ENCODE assay signal across 26 mouse cellular contexts in the genomic region with DNA sequence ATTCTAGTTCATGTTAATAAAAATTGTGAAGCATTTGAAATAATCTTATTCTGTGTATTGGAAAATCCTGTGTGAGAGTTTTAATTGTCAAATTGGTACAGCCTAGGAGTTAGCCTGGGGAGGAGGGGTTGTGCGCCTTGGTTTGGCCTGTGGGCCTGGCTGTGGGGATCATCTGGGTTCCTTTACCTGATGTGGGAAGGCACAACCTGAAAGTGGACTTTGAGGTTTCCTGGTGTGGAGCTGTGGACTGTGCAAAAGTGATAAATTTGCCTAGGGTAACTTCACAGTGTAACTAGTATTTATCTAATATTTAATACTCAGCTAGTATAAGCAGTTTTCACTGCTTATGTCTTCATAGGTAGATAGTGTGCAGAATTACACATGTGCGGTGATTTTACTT. TPM values are rescaled to one million over a fixed set of nuclear protein-coding genes. Genes with fewer than 3 reads are reported as not detected.
DNase-seq lines count a peak whose midpoint lies in the region; ATAC-seq and TF ChIP-seq lines count a peak whose summit lies in the region.
"Had no signal": no experiment of that assay in that cellular context is flagged by ENCODE, and none has a peak within 500 bp of the region (broad histone marks: within the 10 kb centered on the region; RNA-seq: fewer than 3 reads in every experiment).

No protein-coding gene starts in this region.

- no peak for TF ChIP-seq EP300 in liver, postnatal 0 days (IDR thresholded peaks at IDR 0.05; ENCODE audit: low read depth)
- no peak for TF ChIP-seq EP300 in CH12.LX (IDR thresholded peaks at IDR 0.05; ENCODE audit: low read length)

- H3K36me3 ChIP-seq in intestine, embryonic 16.5 days (ENCODE audit: control insufficient read depth, insufficient read depth, low read length): no peaks in the 10 kb centered on the region
- H3K36me3 ChIP-seq in intestine, embryonic 15.5 days: no peaks in the 10 kb centered on the region
- H3K36me3 ChIP-seq in liver, postnatal 0 days (replicated peaks; ENCODE audit: insufficient read depth, low read length): no peaks in the 10 kb centered on the region
- H3K36me3 ChIP-seq in liver, embryonic 12.5 days: peaks cover 4% of the 10 kb centered on the region; the same call in 1 of the 2 replicates
- H3K36me3 ChIP-seq in CH12.LX (replicated peaks in 1 of 2; ENCODE audit: control insufficient read depth in 1 of 2, insufficient read depth in 1 of 2, low read length in 1 of 2): no peaks in the 10 kb centered on the region
- no peaks in the 10 kb centered on the region for H3K36me3 ChIP-seq in myocyte (ENCODE audit: control insufficient read depth, insufficient read depth)
- no peaks in the 10 kb centered on the region for H3K36me3 ChIP-seq in hindbrain, embryonic 13.5 days
- H3K36me3 ChIP-seq: embryonic facial prominence, embryonic 12.5 days; embryonic facial prominence, embryonic 15.5 days; forebrain, embryonic 15.5 days; heart, embryonic 12.5 days; heart, embryonic 15.5 days had no signal

- in situ Hi-C loops in CH12.LX (cut with MboI; ENCODE audit: low pct_ligation_motif_present, low pct_unique_long_range_greater_than_20kb, low sequenced_read_pairs): no loop called here

- TF ChIP-seq RAD21 in CH12.LX (IDR thresholded peaks at IDR 0.05; ENCODE audit: low read depth, low read length): no peak

- H3K27ac ChIP-seq in intestine, embryonic 16.5 days (ENCODE audit: low read length): peak overlapping the region; percentile 77
- no peak overlapping the region for H3K27ac ChIP-seq in intestine, embryonic 15.5 days
- H3K27ac ChIP-seq in liver, postnatal 0 days (ENCODE audit: low read depth): 0 out of 2 replicates have a peak overlapping the region, but pooled peaks have one; percentile 63
- H3K27ac ChIP-seq in liver, embryonic 12.5 days: no peak overlapping the region
- H3K27ac ChIP-seq in CH12.LX (ENCODE audit: insufficient read depth, low read depth): no peak overlapping the region
- H3K27ac ChIP-seq in hindbrain, embryonic 13.5 days: no peak overlapping the region
- H3K27ac ChIP-seq: embryonic facial prominence, embryonic 12.5 days; embryonic facial prominence, embryonic 15.5 days; forebrain, embryonic 15.5 days; heart, embryonic 15.5 days; hindbrain, embryonic 10.5 days; hindbrain, embryonic 14.5 days had no signal

- WGBS in intestine, embryonic 16.5 days: 94% methylated on average over 2 of the region's 2 CpGs
- 91% methylated on average over 2 of the region's 2 CpGs for WGBS in intestine, embryonic 15.5 days
- WGBS in liver, postnatal 0 days (ENCODE audit: insufficient replicate concordance): 90% methylated on average over 2 of the region's 2 CpGs
- 91% methylated on average over 2 of the region's 2 CpGs for WGBS in liver, embryonic 12.5 days (ENCODE audit: insufficient replicate concordance)
- WGBS in hindbrain, embryonic 13.5 days: 92% methylated on average over 2 of the region's 2 CpGs

- H3K4me3 ChIP-seq in intestine, embryonic 16.5 days (ENCODE audit: low read length): no peak overlapping the region
- no peak overlapping the region for H3K4me3 ChIP-seq in intestine, embryonic 15.5 days (replicated peaks)
- no peak overlapping the region for H3K4me3 ChIP-seq in liver, postnatal 0 days (ENCODE audit: low read depth, low read length)
- H3K4me3 ChIP-seq in liver, embryonic 12.5 days: no peak overlapping the region
- no peak overlapping the region for H3K4me3 ChIP-seq in CH12.LX (replicated peaks in 1 of 3; ENCODE audit: low read depth in 2 of 3, low read length in 2 of 3, poor library complexity in 1 of 3)
- no peak overlapping the region for H3K4me3 ChIP-seq in myocyte
- H3K4me3 ChIP-seq in hindbrain, embryonic 13.5 days: no peak overlapping the region
- H3K4me3 ChIP-seq: embryonic facial prominence, embryonic 12.5 days; embryonic facial prominence, embryonic 15.5 days; forebrain, embryonic 15.5 days; heart, embryonic 12.5 days; heart, embryonic 15.5 days; hindbrain, embryonic 10.5 days had no signal

- H3ac ChIP-seq in myocyte (ENCODE audit: control insufficient read depth, insufficient read length): no peak overlapping the region

- H3K9ac ChIP-seq in intestine, embryonic 16.5 days (ENCODE audit: low read depth, low read length): no peak overlapping the region
- no peak overlapping the region for H3K9ac ChIP-seq in intestine, embryonic 15.5 days
- H3K9ac ChIP-seq in liver, postnatal 0 days (replicated peaks): 0 out of 2 replicates have a peak overlapping the region, but pooled peaks have one; percentile 31
- H3K9ac ChIP-seq in liver, embryonic 12.5 days: no peak overlapping the region; the same call in 1 of the 2 replicates
- no peak overlapping the region; the same call in 1 of the 2 replicates for H3K9ac ChIP-seq in CH12.LX (ENCODE audit: insufficient read depth, low read depth)
- no peak overlapping the region for H3K9ac ChIP-seq in hindbrain, embryonic 13.5 days
- H3K9ac ChIP-seq: embryonic facial prominence, embryonic 12.5 days; embryonic facial prominence, embryonic 15.5 days; forebrain, embryonic 15.5 days; heart, embryonic 12.5 days; heart, embryonic 15.5 days; hindbrain, embryonic 14.5 days had no signal

- DNase-seq in liver, postnatal 0 days: no peak
- DNase-seq in CH12.LX (ENCODE audit: extremely low read depth): no peak
- no peak for DNase-seq in cerebellum, postnatal 14 days
- DNase-seq: adrenal gland, postnatal 10 days; adrenal gland, postnatal 36 days; cerebellum, adult 18-20 months; cerebellum, adult 9-10 months; cerebellum, postnatal 25 days; gastrocnemius, postnatal 25 days; heart, adult 18-20 months; heart, postnatal 10 days; heart, postnatal 36 days had no signal

- TF ChIP-seq POLR2A in CH12.LX (IDR thresholded peaks at IDR 0.05; ENCODE audit: low read depth, low read length) (no peak), myocyte (IDR thresholded peaks at IDR 0.05; ENCODE audit: insufficient read length, low read depth) (no peak)

- H3K9me3 ChIP-seq in intestine, embryonic 16.5 days (ENCODE audit: control insufficient read depth, low read length): no peaks in the 10 kb centered on the region
- H3K9me3 ChIP-seq in intestine, embryonic 15.5 days: no peaks in the 10 kb centered on the region
- peaks cover 2% of the 10 kb centered on the region; the same call in 1 of the 2 replicates for H3K9me3 ChIP-seq in liver, postnatal 0 days (ENCODE audit: low read length)
- no peaks in the 10 kb centered on the region for H3K9me3 ChIP-seq in liver, embryonic 12.5 days (replicated peaks)
- no peaks in the 10 kb centered on the region for H3K9me3 ChIP-seq in CH12.LX (replicated peaks; ENCODE audit: low read length)
- 0 out of 2 replicates have a peak, but pooled peaks cover 3% of the 10 kb centered on the region for H3K9me3 ChIP-seq in hindbrain, embryonic 13.5 days
- H3K9me3 ChIP-seq: embryonic facial prominence, embryonic 12.5 days; embryonic facial prominence, embryonic 15.5 days; forebrain, embryonic 15.5 days; G1E; heart, embryonic 15.5 days had no signal

- peaks cover 20% of the 10 kb centered on the region for H3K4me1 ChIP-seq in intestine, embryonic 16.5 days (ENCODE audit: control insufficient read depth, insufficient read depth, low read length)
- H3K4me1 ChIP-seq in intestine, embryonic 15.5 days (replicated peaks): peaks cover 12% of the 10 kb centered on the region
- H3K4me1 ChIP-seq in liver, postnatal 0 days (ENCODE audit: insufficient read depth): peaks cover 59% of the 10 kb centered on the region
- peaks cover 97% of the 10 kb centered on the region for H3K4me1 ChIP-seq in liver, embryonic 12.5 days
- peaks cover 14 to 69% of the 10 kb centered on the region in 2 experiments for H3K4me1 ChIP-seq in CH12.LX (ENCODE audit: control insufficient read depth in 1 of 2, insufficient read depth in 2 of 2)
- peaks cover 16% of the 10 kb centered on the region for H3K4me1 ChIP-seq in hindbrain, embryonic 13.5 days (replicated peaks)
- H3K4me1 ChIP-seq: hindbrain, embryonic 10.5 days had no signal

- H3K79me2 ChIP-seq in CH12.LX (replicated peaks; ENCODE audit: control insufficient read depth, extremely low read depth, insufficient read depth, poor library complexity, severe bottlenecking): peaks cover 52% of the 10 kb centered on the region
- H3K79me2 ChIP-seq in myocyte (ENCODE audit: control insufficient read depth, insufficient read depth): peaks cover 98% of the 10 kb centered on the region

- dilution Hi-C loops in CH12.LX (cut with MboI; ENCODE audit: extremely low pct_ligation_motif_present, extremely low pct_unique_long_range_greater_than_20kb, low sequenced_read_pairs): no loop called here

- H3K4me2 ChIP-seq in intestine, embryonic 16.5 days (ENCODE audit: low read depth, low read length): no peak overlapping the region
- H3K4me2 ChIP-seq in intestine, embryonic 15.5 days (replicated peaks): no peak overlapping the region; the same call in 1 of the 2 replicates
- peak overlapping the region; percentile 50; the same call in 1 of the 2 replicates for H3K4me2 ChIP-seq in liver, postnatal 0 days (ENCODE audit: low read depth, low read length)
- no peak overlapping the region for H3K4me2 ChIP-seq in liver, embryonic 12.5 days
- peak overlapping the region; percentile 79 for H3K4me2 ChIP-seq in CH12.LX (ENCODE audit: insufficient read depth, low read depth, poor library complexity, severe bottlenecking)
- peak overlapping the region; percentile 67 for H3K4me2 ChIP-seq in myocyte (ENCODE audit: low read depth)
- H3K4me2 ChIP-seq in hindbrain, embryonic 13.5 days: no peak overlapping the region
- H3K4me2 ChIP-seq: embryonic facial prominence, embryonic 12.5 days; embryonic facial prominence, embryonic 15.5 days; forebrain, embryonic 15.5 days; heart, embryonic 12.5 days; heart, embryonic 15.5 days; hindbrain, embryonic 14.5 days had no signal

- ATAC-seq in intestine, embryonic 16.5 days: no peak
- no peak for ATAC-seq in intestine, embryonic 15.5 days
- ATAC-seq in liver, postnatal 0 days: peak; percentile 37; the same call in 1 of the 2 replicates
- ATAC-seq in liver, embryonic 12.5 days: no peak
- ATAC-seq in hindbrain, embryonic 13.5 days (ENCODE audit: low FRiP score): no peak
- ATAC-seq: forebrain, embryonic 15.5 days; Patski had no signal

- no peak for TF ChIP-seq CTCF in liver, postnatal 0 days (IDR thresholded peaks at IDR 0.05; ENCODE audit: low read depth)
- TF ChIP-seq CTCF in CH12.LX (conservative IDR thresholded peaks at IDR 0.05 in 1 of 2, IDR thresholded peaks at IDR 0.05 in 1 of 2; ENCODE audit: low read depth in 2 of 2, low read length in 2 of 2): no peak

- H3K27me3 ChIP-seq in intestine, embryonic 16.5 days (replicated peaks; ENCODE audit: control insufficient read depth, insufficient read depth, low read length): no peaks in the 10 kb centered on the region
- H3K27me3 ChIP-seq in intestine, embryonic 15.5 days (replicated peaks): no peaks in the 10 kb centered on the region
- H3K27me3 ChIP-seq in liver, postnatal 0 days (ENCODE audit: insufficient read depth, low read length): no peaks in the 10 kb centered on the region
- H3K27me3 ChIP-seq in liver, embryonic 12.5 days (replicated peaks): no peaks in the 10 kb centered on the region
- H3K27me3 ChIP-seq in CH12.LX (replicated peaks): no peaks in the 10 kb centered on the region
- H3K27me3 ChIP-seq in myocyte (ENCODE audit: control insufficient read depth, insufficient read depth, insufficient read length): no peaks in the 10 kb centered on the region
- H3K27me3 ChIP-seq in hindbrain, embryonic 13.5 days: no peaks in the 10 kb centered on the region
- H3K27me3 ChIP-seq: embryonic facial prominence, embryonic 12.5 days; embryonic facial prominence, embryonic 15.5 days; forebrain, embryonic 15.5 days; heart, embryonic 12.5 days; heart, embryonic 15.5 days; Patski had no signal

RNA-seq across cellular contexts. Expression of gene Lpin2, which starts 8.7 kb away (rescaled TPM):
- 19.2 and 22.7 TPM in 2 replicates for polyA plus RNA-seq in intestine, embryonic 16.5 days (2015; fragmentation: Nextera tagmentation; extraction: Ambion mirVana)
- 22.5 and 25.9 TPM in 2 replicates for polyA plus RNA-seq in intestine, embryonic 15.5 days (2015; fragmentation: Nextera tagmentation; extraction: Ambion mirVana)
- 34.0 and 44.5 TPM in 2 replicates for polyA plus RNA-seq in liver, postnatal 0 days (2015; fragmentation: Nextera tagmentation; extraction: Ambion mirVana)
- 40.1 and 42.5 TPM in 2 replicates for polyA plus RNA-seq in liver, embryonic 12.5 days (2016; fragmentation: Nextera tagmentation; extraction: Ambion mirVana)
- total RNA-seq in CH12.LX (2012; rRNA removed) (25.1 and 28.1 TPM in 2 replicates), CH12.LX (2014; rRNA removed) (25.4 TPM in 2 replicates)
- polyA plus RNA-seq in CH12.LX (2012; ENCODE audit: insufficient read length, low read depth) (30.4 and 31.4 TPM in 2 replicates), myocyte (2012; fragmentation: generic; extraction: Trizol) (6.4 TPM)
- polyA plus RNA-seq in hindbrain, embryonic 13.5 days (2015; fragmentation: Nextera tagmentation; extraction: Ambion mirVana): 40.6 and 41.8 TPM in 2 replicates

Comparison
In these comparisons a context has a peak if more than half of its experiments do, and no peak if none do; other contexts are left out.
1. H3K27ac ChIP-seq: peak in intestine, embryonic 16.5 days (single experiment) and liver, postnatal 0 days (single experiment); none in intestine, embryonic 15.5 days (single experiment), liver, embryonic 12.5 days (single experiment), CH12.LX (single experiment) and hindbrain, embryonic 13.5 days (single experiment).
2. H3K4me2 ChIP-seq: peak in liver, postnatal 0 days (single experiment), CH12.LX (single experiment) and myocyte (single experiment); none in intestine, embryonic 16.5 days (single experiment), intestine, embryonic 15.5 days (single experiment), liver, embryonic 12.5 days (single experiment) and hindbrain, embryonic 13.5 days (single experiment).